Mouse (Mus musculus): ENCODE measurements around the gene Sowahc. TPM values are rescaled to one million over a fixed set of nuclear protein-coding genes. Genes with fewer than 3 reads are reported as not detected.

The Sowahc gene
- total and polyA plus RNA-seq, 2 experiments from 2014 or later: 14.1 to 32.3 TPM

DNA sequence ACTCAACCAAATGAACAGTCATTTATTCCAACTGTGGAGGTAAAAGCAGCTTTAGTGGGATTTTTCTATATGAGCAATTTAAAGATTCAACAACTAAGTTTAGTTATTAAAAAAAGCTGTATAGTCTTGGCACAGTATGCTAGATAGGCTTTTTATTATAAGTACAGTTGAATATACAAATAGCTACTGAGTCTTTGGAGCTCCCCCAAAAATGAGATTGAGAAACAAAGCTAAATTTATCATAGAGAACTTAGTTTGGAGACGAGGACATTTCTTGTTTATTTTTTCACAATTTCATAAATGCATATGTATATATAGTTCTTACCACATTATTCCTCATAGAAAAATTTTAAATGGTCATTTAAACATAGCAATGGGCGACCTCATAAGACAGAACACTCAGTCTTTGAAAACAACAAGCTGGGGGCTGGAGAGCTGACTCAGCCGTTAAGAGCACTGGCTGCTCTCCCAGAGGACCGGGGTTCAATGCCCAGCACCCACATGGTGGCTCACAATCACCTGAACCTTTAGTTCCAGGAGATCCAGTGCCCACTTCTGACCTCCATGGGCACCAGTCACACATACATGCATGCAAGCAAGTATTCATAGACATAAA lies 7.6 kb downstream of the Sowahc start:
- DNase-seq (ENCODE audit: low spot score) (no peak), ATAC-seq (ENCODE audit: low FRiP score) (no peak)
- Histone ChIP-seq H3K27ac (ENCODE audit: low read depth, low read length) (no peak overlapping the region), H3K9ac (replicated peaks; ENCODE audit: low read length, poor library complexity, severe bottlenecking) (no peak overlapping the region), H3K36me3 (ENCODE audit: insufficient read depth, low read length) (no peaks in the 10 kb centered on the region), H3K27me3 (ENCODE audit: insufficient read depth, low read length) (no peaks in the 10 kb centered on the region), H3K4me3 (ENCODE audit: low read depth, low read length) (no peak overlapping the region), H3K4me2 (ENCODE audit: low read depth, low read length, poor library complexity, severe bottlenecking) (no peak overlapping the region), H3K9me3 (ENCODE audit: low read length) (no peaks in the 10 kb centered on the region), H3K4me1 (ENCODE audit: insufficient read depth, low read length) (no peaks in the 10 kb centered on the region; the same call in 1 of the 2 replicates)
- no peak for TF ChIP-seq CTCF (IDR thresholded peaks at IDR 0.05)
- WGBS: 84% methylated on average over 4 of the region's 4 CpGs

DNA sequence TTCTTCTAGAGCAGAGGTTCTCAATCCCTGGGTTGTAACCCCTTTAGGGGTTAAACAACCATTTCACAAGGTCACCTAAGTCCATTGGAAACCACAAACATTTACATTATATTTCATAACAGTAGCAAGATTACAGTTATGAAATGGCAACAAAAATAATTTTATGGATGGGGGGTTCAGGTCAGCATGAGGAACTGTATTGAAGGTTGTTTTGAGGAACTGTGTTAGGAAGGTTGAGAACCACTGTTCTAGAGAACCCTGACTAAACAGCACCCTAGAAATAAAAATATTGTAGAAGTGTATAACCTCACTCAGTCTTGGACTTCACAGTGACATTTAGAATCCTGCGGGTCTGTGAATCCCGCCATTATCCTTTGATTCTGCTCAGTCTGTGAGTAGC lies 13.5 kb downstream of the Sowahc start:
- no peak overlapping the region for H3K4me2 ChIP-seq (ENCODE audit: low read depth, low read length, poor library complexity, severe bottlenecking)
- H3K27ac ChIP-seq (ENCODE audit: low read depth, low read length): no peak overlapping the region
- H3K4me3 ChIP-seq (ENCODE audit: low read depth, low read length): no peak overlapping the region
- no peak for TF ChIP-seq CTCF (IDR thresholded peaks at IDR 0.05)
- DNase-seq (ENCODE audit: low spot score) (no peak), ATAC-seq (ENCODE audit: low FRiP score) (no peak)
- no peaks in the 10 kb centered on the region for H3K27me3 ChIP-seq (ENCODE audit: insufficient read depth, low read length)
- no peaks in the 10 kb centered on the region for H3K4me1 ChIP-seq (ENCODE audit: insufficient read depth, low read length)
- WGBS: 92% methylated on average over 2 of the region's 2 CpGs
- no peaks in the 10 kb centered on the region for H3K9me3 ChIP-seq (ENCODE audit: low read length)
- no peak overlapping the region for H3K9ac ChIP-seq (replicated peaks; ENCODE audit: low read length, poor library complexity, severe bottlenecking)
- H3K36me3 ChIP-seq (ENCODE audit: insufficient read depth, low read length): no peaks in the 10 kb centered on the region

DNA sequence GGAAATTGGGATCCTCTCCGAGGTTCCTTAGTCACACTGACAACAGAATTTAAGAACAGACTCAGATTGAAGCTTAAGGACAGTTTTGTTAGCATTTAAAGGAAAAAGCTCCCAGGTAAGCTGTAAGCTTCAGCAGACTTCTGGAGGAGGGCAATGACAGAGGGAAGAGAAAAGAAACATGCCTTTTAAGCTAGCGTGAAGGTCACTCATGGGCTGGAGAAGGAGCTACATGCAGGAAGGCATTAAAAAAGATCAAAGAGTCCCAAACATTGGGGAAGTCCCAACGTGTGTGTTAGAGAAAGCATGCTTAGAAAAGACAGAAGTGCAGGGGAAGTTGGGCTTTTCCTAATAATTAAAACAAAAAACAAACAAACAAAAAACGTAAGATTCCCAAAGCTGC lies 14.1 kb downstream of the Sowahc start:
- ATAC-seq (ENCODE audit: low FRiP score) (no peak), DNase-seq (ENCODE audit: low spot score) (no peak)
- H3K4me1 ChIP-seq (ENCODE audit: insufficient read depth, low read length): no peaks in the 10 kb centered on the region
- H3K9ac ChIP-seq (replicated peaks; ENCODE audit: low read length, poor library complexity, severe bottlenecking): no peak overlapping the region
- H3K27ac ChIP-seq (ENCODE audit: low read depth, low read length): no peak overlapping the region
- no peaks in the 10 kb centered on the region for H3K27me3 ChIP-seq (ENCODE audit: insufficient read depth, low read length)
- H3K4me2 ChIP-seq (ENCODE audit: low read depth, low read length, poor library complexity, severe bottlenecking): no peak overlapping the region
- TF ChIP-seq CTCF (IDR thresholded peaks at IDR 0.05): no peak
- H3K4me3 ChIP-seq (ENCODE audit: low read depth, low read length): no peak overlapping the region
- H3K9me3 ChIP-seq (ENCODE audit: low read length): no peaks in the 10 kb centered on the region
- 58% methylated on average over 4 of the region's 4 CpGs for WGBS
- no peaks in the 10 kb centered on the region for H3K36me3 ChIP-seq (ENCODE audit: insufficient read depth, low read length)

DNA sequence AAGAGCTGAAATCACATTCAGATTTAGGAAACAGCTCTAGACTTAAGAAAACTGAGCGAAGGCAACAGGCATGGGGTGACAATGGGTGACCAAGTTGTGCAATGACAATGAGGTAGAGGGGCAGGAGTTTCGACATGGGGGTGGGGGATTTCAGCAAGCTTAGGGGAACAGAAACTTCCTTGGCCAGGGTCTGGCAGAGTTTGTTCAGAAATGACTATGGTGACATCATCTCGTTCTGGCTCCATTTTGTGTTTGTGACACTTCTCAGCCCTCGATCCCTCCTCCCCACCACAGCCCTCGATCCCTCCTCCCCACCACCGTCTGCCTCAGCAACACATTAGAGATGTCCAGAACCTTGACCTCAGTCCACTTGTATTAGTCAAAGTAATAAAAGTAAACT lies 14.7 kb downstream of the Sowahc start:
- ATAC-seq (ENCODE audit: low FRiP score): no peak
- 87% methylated on average over 6 of the region's 6 CpGs for WGBS
- no peak for DNase-seq (ENCODE audit: low spot score)
- no peaks in the 10 kb centered on the region for H3K36me3 ChIP-seq (ENCODE audit: insufficient read depth, low read length)
- H3K9me3 ChIP-seq (ENCODE audit: low read length): no peaks in the 10 kb centered on the region
- no peak overlapping the region for H3K4me3 ChIP-seq (ENCODE audit: low read depth, low read length)
- H3K4me1 ChIP-seq (ENCODE audit: insufficient read depth, low read length): no peaks in the 10 kb centered on the region
- H3K27ac ChIP-seq (ENCODE audit: low read depth, low read length): no peak overlapping the region
- no peak for TF ChIP-seq CTCF (IDR thresholded peaks at IDR 0.05)
- H3K9ac ChIP-seq (replicated peaks; ENCODE audit: low read length, poor library complexity, severe bottlenecking): no peak overlapping the region
- no peaks in the 10 kb centered on the region for H3K27me3 ChIP-seq (ENCODE audit: insufficient read depth, low read length)
- H3K4me2 ChIP-seq (ENCODE audit: low read depth, low read length, poor library complexity, severe bottlenecking): no peak overlapping the region

DNA sequence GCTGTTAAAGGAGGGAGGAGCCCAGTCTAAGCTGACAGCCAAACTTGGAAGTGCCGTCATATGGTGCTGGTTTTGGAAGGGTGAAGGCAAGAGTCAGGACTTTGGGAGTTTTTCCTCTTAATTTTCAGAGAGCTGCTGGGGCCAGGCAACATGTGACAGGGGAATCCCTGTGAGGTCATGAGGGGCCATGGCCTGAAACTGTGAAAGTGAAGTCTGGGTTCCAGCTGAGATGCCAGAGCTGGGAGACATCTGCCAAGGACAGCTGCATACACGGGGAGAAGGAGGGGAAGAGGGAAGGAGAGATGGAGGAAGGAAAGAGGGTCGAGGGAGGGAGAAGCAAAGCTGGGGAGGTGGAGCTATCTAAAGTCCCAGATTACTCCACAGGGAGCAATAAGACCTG lies 16.0 kb downstream of the Sowahc start:
- Histone ChIP-seq H3K9me3 (ENCODE audit: low read length) (no peaks in the 10 kb centered on the region), H3K36me3 (ENCODE audit: insufficient read depth, low read length) (no peaks in the 10 kb centered on the region), H3K9ac (replicated peaks; ENCODE audit: low read length, poor library complexity, severe bottlenecking) (no peak overlapping the region), H3K4me1 (ENCODE audit: insufficient read depth, low read length) (no peaks in the 10 kb centered on the region), H3K4me3 (ENCODE audit: low read depth, low read length) (no peak overlapping the region), H3K4me2 (ENCODE audit: low read depth, low read length, poor library complexity, severe bottlenecking) (no peak overlapping the region), H3K27ac (ENCODE audit: low read depth, low read length) (no peak overlapping the region), H3K27me3 (ENCODE audit: insufficient read depth, low read length) (no peaks in the 10 kb centered on the region)
- 49% methylated on average over 3 of the region's 3 CpGs for WGBS
- no peak for ATAC-seq (ENCODE audit: low FRiP score)
- no peak for DNase-seq (ENCODE audit: low spot score)
- TF ChIP-seq CTCF (IDR thresholded peaks at IDR 0.05): no peak

DNA sequence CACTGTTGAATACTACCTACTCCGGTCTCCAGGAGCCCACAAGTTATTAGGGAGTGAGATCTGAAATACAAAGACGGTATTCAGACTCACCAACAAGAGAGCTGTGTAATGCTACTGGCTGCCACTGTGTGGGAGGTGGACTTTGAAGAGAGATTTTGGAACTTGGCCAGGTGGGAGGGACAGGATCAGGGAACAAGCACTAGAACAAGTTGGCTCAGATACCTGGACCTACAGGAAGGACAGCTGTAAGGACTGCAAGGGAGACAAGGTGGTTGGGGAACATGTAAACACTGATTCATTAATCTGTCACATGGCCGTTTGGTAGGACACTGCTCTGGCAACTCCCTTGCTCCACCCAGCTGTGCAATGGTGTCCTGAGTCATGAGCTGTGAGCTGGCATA lies 19.4 kb downstream of the Sowahc start:
- Histone ChIP-seq H3K27me3 (ENCODE audit: insufficient read depth, low read length) (no peaks in the 10 kb centered on the region), H3K9me3 (ENCODE audit: low read length) (no peaks in the 10 kb centered on the region), H3K4me1 (ENCODE audit: insufficient read depth, low read length) (no peaks in the 10 kb centered on the region), H3K4me3 (ENCODE audit: low read depth, low read length) (no peak overlapping the region), H3K4me2 (ENCODE audit: low read depth, low read length, poor library complexity, severe bottlenecking) (no peak overlapping the region), H3K9ac (replicated peaks; ENCODE audit: low read length, poor library complexity, severe bottlenecking) (no peak overlapping the region), H3K27ac (ENCODE audit: low read depth, low read length) (no peak overlapping the region), H3K36me3 (ENCODE audit: insufficient read depth, low read length) (no peaks in the 10 kb centered on the region)
- TF ChIP-seq CTCF (IDR thresholded peaks at IDR 0.05): no peak
- ATAC-seq (ENCODE audit: low FRiP score) (no peak), DNase-seq (ENCODE audit: low spot score) (peak; percentile 46)
- 64% methylated on average over 3 of the region's 3 CpGs for WGBS
